Mouse (Mus musculus) forebrain, embryonic 12.5 days (tissue): ENCODE measurements around the gene Gm20518. TPM values are rescaled to one million over a fixed set of nuclear protein-coding genes. Genes with fewer than 3 reads are reported as not detected.

Experiments
- ATAC-seq: fragments of 200-750 bp; cut with Nextera tagmentation; 2 replicates; pipeline ENCODE4 v1.8.0; 2017; ENCODE audit warnings: moderate TSS enrichment; ENCODE audit not compliant: low FRiP score
- H3K27ac ChIP-seq: fragments of 300-500 bp; sonication (generic); 2 replicates; pipeline ENCODE4 v1.5.1; 2016; ENCODE audit warnings: mild to moderate bottlenecking
- H3K27me3 ChIP-seq: fragments of 300-500 bp; sonication (generic); 2 replicates; pipeline ENCODE4 v1.6.1; 2016; ENCODE audit warnings: mild to moderate bottlenecking
- H3K36me3 ChIP-seq: fragments of 300-500 bp; sonication (generic); replicated peaks from 2 replicates; pipeline ENCODE4 v1.6.1; 2016; ENCODE audit warnings: mild to moderate bottlenecking
- H3K4me1 ChIP-seq: fragments of 300-500 bp; sonication (generic); 2 replicates; pipeline ENCODE4 v1.6.1; 2016
- H3K4me2 ChIP-seq: fragments of 300-500 bp; sonication (generic); 2 replicates; pipeline ENCODE4 v1.6.1; 2016; ENCODE audit warnings: mild to moderate bottlenecking, moderate library complexity
- H3K4me3 ChIP-seq: fragments of 300-500 bp; sonication (generic); replicated peaks from 2 replicates; pipeline ENCODE4 v1.5.1; 2016; ENCODE audit warnings: mild to moderate bottlenecking
- H3K9ac ChIP-seq: fragments of 300-500 bp; sonication (generic); 2 replicates; pipeline ENCODE4 v1.6.1; 2016; ENCODE audit warnings: mild to moderate bottlenecking
- H3K9me3 ChIP-seq: fragments of 300-500 bp; sonication (generic); 2 replicates; pipeline ENCODE4 v1.6.1; 2016
- WGBS: fragments of 180-500 bp; shearing (Covaris S2); methylation state at CpG from one replicate; pipeline ENCODE4 v1.1.7; 2016; 5-methylcytosine and 5-hydroxymethylcytosine counted together
- polyA plus RNA-seq: library from polyadenylated mRNA; unstranded; fragments of >200 nt; fragmentation: Nextera tagmentation; extraction: Ambion mirVana; gene quantifications from 2 replicates; pipeline ENCODE4 v1.2.1, GENCODE M21; 2016

Gm20518 gene
- polyA plus RNA-seq, 1 experiment from 2014 or later, result 0.43 TPM

DNA sequence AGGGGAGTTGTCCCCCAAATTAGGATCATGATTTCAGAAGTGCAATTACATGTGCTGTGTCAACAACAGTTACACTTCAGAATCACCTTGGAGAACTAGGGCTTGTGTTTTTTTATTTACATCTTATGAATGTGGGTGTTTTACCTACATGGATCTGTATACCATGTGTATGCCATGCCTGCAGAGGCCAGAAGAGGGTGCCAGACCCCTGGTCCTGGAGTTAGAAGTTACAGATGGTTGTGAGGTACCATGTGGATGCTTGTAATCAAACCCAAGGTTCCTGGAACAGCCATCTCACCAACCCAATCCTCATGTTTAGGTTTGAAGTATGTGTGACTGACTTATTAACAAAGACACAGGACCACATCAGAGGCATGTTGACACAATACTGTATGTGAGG lies 32.9 kb downstream of the Gm20518 start:
- H3K27me3 ChIP-seq, result no peaks in the 10 kb centered on the region
- no peak overlapping the region for H3K9ac ChIP-seq
- no peak for ATAC-seq
- H3K4me1 ChIP-seq, result peaks cover 6% of the 10 kb centered on the region; the same call in 1 of the 2 replicates
- no peaks in the 10 kb centered on the region for H3K9me3 ChIP-seq
- peaks cover 83% of the 10 kb centered on the region for H3K36me3 ChIP-seq
- H3K27ac ChIP-seq, result no peak overlapping the region
- H3K4me2 ChIP-seq, result no peak overlapping the region
- H3K4me3 ChIP-seq, result no peak overlapping the region

GRCm38 (mm10) chr16:17857157-17857556 lies 34.3 kb downstream of the Gm20518 start:
- ATAC-seq, result no peak
- WGBS, result 96% methylated on average over 7 of the region's 7 CpGs
- Histone ChIP-seq H3K4me2 (no peak overlapping the region), H3K36me3 (peaks cover 86% of the 10 kb centered on the region), H3K4me1 (peaks cover 5% of the 10 kb centered on the region; the same call in 1 of the 2 replicates), H3K27ac (no peak overlapping the region), H3K9me3 (no peaks in the 10 kb centered on the region), H3K4me3 (no peak overlapping the region), H3K9ac (no peak overlapping the region), H3K27me3 (no peaks in the 10 kb centered on the region)

DNA sequence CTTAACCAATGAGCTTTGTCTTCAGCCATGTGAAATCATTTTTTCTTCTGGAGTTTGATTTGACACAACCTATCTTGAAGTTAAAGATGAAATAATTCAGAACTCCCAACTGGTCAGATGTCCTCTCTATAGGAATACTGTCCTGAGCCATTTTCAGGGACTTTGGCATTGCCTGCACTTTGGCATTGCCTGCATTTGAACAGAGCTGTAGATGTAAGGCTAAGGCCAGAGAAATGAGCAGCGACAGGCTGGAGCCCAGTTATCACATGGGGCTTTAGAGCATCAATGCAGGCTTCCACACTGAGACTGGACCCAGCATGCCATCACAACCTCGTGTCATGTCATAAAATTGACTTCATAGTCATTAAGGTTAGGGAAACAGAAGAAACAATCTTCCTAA lies 38.2 kb downstream of the Gm20518 start:
- Histone ChIP-seq H3K4me1 (0 out of 2 replicates have a peak, but pooled peaks cover 2% of the 10 kb centered on the region), H3K4me2 (no peak overlapping the region), H3K4me3 (no peak overlapping the region), H3K27ac (no peak overlapping the region), H3K36me3 (peaks cover 91% of the 10 kb centered on the region), H3K9ac (no peak overlapping the region), H3K27me3 (no peaks in the 10 kb centered on the region), H3K9me3 (no peaks in the 10 kb centered on the region)
- WGBS, result 91% methylated on average over 2 of the region's 2 CpGs
- no peak for ATAC-seq

DNA sequence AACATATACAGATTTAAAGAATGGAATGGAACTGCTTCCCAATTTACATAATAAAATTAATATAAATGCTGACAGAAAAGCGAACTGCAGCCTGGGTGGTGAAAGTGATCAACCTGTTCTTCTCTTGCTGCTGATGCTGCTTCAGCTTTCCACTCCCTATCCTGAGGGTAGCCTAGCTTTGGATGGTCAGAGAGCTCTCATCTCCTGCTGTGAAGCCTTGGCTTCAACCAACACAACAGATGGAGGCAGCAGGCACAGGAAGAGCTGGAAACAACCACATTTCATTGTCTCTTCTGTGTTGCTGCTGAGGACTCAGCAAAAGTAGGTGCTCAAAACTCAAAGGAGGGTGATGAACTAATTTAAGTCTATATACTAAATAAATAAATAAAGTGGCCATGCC lies 39.6 kb downstream of the Gm20518 start:
- Histone ChIP-seq H3K4me1 (0 out of 2 replicates have a peak, but pooled peaks cover 2% of the 10 kb centered on the region), H3K4me2 (no peak overlapping the region), H3K27me3 (no peaks in the 10 kb centered on the region), H3K4me3 (no peak overlapping the region), H3K36me3 (peaks cover 89% of the 10 kb centered on the region), H3K9ac (no peak overlapping the region), H3K9me3 (no peaks in the 10 kb centered on the region), H3K27ac (no peak overlapping the region)
- ATAC-seq, result no peak
- WGBS, result 97% methylated on average over 1 of the region's 1 CpGs

GRCm38 (mm10) chr16:17851331-17851730 lies 40.1 kb downstream of the Gm20518 start:
- no peak overlapping the region for H3K9ac ChIP-seq
- no peaks in the 10 kb centered on the region for H3K27me3 ChIP-seq
- no peak overlapping the region for H3K27ac ChIP-seq
- no peak for ATAC-seq
- H3K36me3 ChIP-seq, result peaks cover 89% of the 10 kb centered on the region
- no peak overlapping the region for H3K4me2 ChIP-seq
- H3K9me3 ChIP-seq, result no peaks in the 10 kb centered on the region
- WGBS, result 97% methylated on average over 5 of the region's 5 CpGs
- 0 out of 2 replicates have a peak, but pooled peaks cover 2% of the 10 kb centered on the region for H3K4me1 ChIP-seq
- no peak overlapping the region for H3K4me3 ChIP-seq

- H3K27me3 ChIP-seq, result no peaks in the 10 kb centered on the region
- H3K4me2 ChIP-seq, result no peak overlapping the region
- H3K4me3 ChIP-seq, result no peak overlapping the region
- H3K4me1 ChIP-seq, result 0 out of 2 replicates have a peak, but pooled peaks cover 2% of the 10 kb centered on the region
- no peaks in the 10 kb centered on the region for H3K9me3 ChIP-seq
- no peak overlapping the region for H3K27ac ChIP-seq
- H3K36me3 ChIP-seq, result peaks cover 91% of the 10 kb centered on the region
- 90% methylated on average over 6 of the region's 6 CpGs for WGBS
- H3K9ac ChIP-seq, result no peak overlapping the region
- ATAC-seq, result no peak
Measured at GRCm38 (mm10) chr16:17849486-17849885, 42.0 kb downstream of the Gm20518 start.

DNA sequence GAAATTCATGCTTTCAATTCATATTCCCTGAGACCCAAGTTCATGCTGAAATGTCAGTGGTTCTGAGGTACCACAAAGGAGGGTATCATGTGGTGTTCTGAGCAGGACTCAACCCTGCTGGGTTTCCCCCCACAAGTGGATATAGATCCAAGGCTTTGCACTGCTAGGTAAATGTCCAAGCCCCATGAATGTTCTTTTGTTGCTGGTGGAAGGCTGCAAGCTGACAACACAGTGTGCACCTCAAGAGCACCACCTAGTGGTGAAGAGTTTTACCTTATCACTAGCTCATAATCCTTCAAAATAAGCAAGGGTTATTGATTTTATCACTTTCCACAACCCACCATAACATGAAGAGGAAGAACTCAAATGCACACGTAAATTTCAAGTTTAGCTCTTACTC lies 42.5 kb downstream of the Gm20518 start:
- no peak for ATAC-seq
- Histone ChIP-seq H3K27ac (0 out of 2 replicates have a peak overlapping the region, but pooled peaks have one; percentile 20), H3K4me3 (no peak overlapping the region), H3K36me3 (peaks cover 91% of the 10 kb centered on the region), H3K9me3 (no peaks in the 10 kb centered on the region), H3K27me3 (no peaks in the 10 kb centered on the region), H3K4me2 (no peak overlapping the region), H3K9ac (no peak overlapping the region), H3K4me1 (0 out of 2 replicates have a peak, but pooled peaks cover 2% of the 10 kb centered on the region)
- WGBS, result 30% methylated on average over 1 of the region's 1 CpGs

- Histone ChIP-seq H3K4me2 (no peak overlapping the region), H3K4me3 (no peak overlapping the region), H3K4me1 (0 out of 2 replicates have a peak, but pooled peaks cover 2% of the 10 kb centered on the region), H3K9ac (no peak overlapping the region), H3K27ac (0 out of 2 replicates have a peak overlapping the region, but pooled peaks have one; percentile 20), H3K27me3 (no peaks in the 10 kb centered on the region), H3K9me3 (no peaks in the 10 kb centered on the region), H3K36me3 (peaks cover 92% of the 10 kb centered on the region)
- ATAC-seq, result no peak
- 95% methylated on average over 6 of the region's 6 CpGs for WGBS
Measured at GRCm38 (mm10) chr16:17848431-17848830, 43.0 kb downstream of the Gm20518 start.

DNA sequence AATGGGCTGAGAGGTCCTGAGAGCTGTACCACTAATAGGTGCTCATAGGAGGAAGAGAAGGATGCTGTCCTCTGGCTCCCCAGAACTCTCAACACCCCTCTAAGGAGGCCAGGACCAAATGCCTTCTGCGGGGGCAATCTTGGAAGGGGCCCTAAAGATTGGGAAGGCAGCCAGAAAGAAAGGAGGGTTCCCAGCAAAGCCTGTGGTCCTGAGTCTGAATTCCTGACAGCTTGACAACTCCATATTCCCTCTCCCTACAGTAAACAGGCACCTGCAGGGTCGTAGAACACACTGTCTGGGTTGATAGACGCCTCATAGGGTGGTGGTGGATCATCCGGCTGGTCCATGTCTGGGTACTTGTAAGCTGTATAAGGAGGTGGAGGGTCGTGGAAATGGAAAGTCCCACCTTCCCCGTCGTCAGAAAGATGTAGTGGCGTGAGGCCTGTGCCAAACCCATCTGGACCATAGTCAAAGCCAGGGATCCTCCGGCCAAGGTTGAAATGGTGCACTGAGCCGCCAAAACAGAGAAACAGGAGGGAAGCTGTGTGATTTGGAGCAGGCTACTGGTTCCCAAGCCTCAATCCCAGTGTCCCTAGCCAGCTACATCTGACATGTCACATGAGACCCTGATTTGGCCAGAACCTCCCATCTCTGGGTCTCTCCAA lies 47.6 kb downstream of the Gm20518 start:
- Histone ChIP-seq H3K4me3 (no peak overlapping the region), H3K27ac (no peak overlapping the region), H3K4me1 (0 out of 2 replicates have a peak, but pooled peaks cover under 1% of the 10 kb centered on the region), H3K36me3 (peaks cover 88% of the 10 kb centered on the region), H3K9me3 (no peaks in the 10 kb centered on the region), H3K27me3 (no peaks in the 10 kb centered on the region), H3K9ac (no peak overlapping the region), H3K4me2 (no peak overlapping the region)
- no peak for ATAC-seq
- WGBS, result 90% methylated on average over 10 of the region's 10 CpGs

DNA sequence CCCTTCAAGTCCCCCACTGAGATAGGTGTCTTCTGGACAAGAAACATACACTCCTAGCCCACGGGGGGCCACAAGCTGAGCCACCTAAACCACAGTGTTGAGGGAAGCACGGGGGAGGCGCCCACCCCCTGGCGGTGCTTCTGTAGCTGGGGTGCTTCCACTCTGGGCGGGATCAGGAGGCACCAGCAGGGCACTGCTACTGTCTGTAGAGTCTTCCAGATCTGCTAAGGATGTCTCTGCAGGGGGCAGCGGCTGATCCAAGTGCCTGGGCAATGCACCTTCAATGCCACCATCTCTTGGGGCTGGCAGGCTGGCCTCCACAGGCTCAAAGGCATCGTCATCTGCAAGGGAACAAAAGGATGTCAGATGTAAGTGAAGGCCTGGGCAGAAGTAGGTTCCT lies 49.0 kb downstream of the Gm20518 start:
- H3K27ac ChIP-seq, result no peak overlapping the region
- H3K4me2 ChIP-seq, result no peak overlapping the region
- ATAC-seq, result no peak
- no peaks in the 10 kb centered on the region for H3K9me3 ChIP-seq
- 97% methylated on average over 7 of the region's 7 CpGs for WGBS
- H3K4me3 ChIP-seq, result no peak overlapping the region
- peaks cover 6% of the 10 kb centered on the region for H3K27me3 ChIP-seq
- no peak overlapping the region for H3K9ac ChIP-seq
- H3K4me1 ChIP-seq, result no peaks in the 10 kb centered on the region
- peaks cover 76% of the 10 kb centered on the region for H3K36me3 ChIP-seq

DNA sequence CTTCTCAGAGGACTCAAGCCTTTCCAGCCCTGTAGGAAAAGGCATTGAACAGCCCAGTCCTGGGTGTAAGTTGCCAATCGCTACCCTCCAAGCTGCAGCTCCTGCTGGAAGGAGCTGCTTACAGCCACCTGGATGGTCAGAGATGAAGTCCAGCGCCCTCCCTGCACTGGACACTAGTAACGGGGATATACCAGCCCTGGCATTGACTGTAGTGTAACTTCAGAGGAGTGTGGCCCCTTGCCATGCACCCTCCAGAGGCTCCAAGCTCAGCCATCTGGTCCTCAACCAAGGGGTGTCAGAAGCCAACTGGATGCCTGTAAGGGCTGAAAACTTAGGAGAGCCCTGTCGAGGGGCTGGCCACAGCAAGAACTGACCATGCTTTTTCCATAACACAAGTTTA lies 51.5 kb downstream of the Gm20518 start:
- Histone ChIP-seq H3K4me2 (no peak overlapping the region), H3K27ac (no peak overlapping the region), H3K9ac (no peak overlapping the region), H3K36me3 (peaks cover 52% of the 10 kb centered on the region), H3K9me3 (no peaks in the 10 kb centered on the region), H3K4me3 (no peak overlapping the region), H3K27me3 (peaks cover 31% of the 10 kb centered on the region), H3K4me1 (no peaks in the 10 kb centered on the region)
- 83% methylated on average over 4 of the region's 4 CpGs for WGBS
- no peak for ATAC-seq

DNA sequence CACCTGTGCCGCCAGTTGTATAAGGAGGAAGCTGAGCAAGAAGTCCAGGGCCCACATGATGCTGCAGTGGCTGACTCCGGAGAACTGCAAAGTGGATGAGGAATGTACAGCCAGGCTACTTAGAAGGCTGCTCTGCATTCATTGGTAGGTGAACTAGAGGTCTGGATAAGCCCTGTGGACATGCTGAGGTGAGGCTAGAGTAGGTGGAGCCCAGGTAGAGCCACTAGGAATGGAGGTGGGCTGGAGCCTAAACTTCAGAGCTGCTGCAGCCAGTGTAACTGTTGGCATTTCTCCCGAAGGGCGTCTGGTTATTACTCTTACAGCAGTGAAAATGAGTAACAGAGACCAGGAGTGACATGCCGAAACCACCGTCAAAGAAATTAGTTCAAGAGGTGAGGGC lies 53.4 kb downstream of the Gm20518 start, which contains the start of gene Car15:
TSS of gene Car15 (minus strand) at position 314 of the 400 bp plus-strand sequence.
- ATAC-seq, result no peak
- Histone ChIP-seq H3K27ac (no peak within 1 kb of the TSS), H3K27me3 (peaks cover 50% of the 10 kb centered on the region), H3K4me1 (peaks cover 14% of the 10 kb centered on the region), H3K36me3 (peaks cover 32% of the 10 kb centered on the region), H3K4me2 (no peak within 1 kb of the TSS), H3K4me3 (no peak within 1 kb of the TSS), H3K9ac (no peak within 1 kb of the TSS), H3K9me3 (no peaks in the 10 kb centered on the region)
- WGBS, result 84% methylated on average over 6 of the region's 6 CpGs

DNA sequence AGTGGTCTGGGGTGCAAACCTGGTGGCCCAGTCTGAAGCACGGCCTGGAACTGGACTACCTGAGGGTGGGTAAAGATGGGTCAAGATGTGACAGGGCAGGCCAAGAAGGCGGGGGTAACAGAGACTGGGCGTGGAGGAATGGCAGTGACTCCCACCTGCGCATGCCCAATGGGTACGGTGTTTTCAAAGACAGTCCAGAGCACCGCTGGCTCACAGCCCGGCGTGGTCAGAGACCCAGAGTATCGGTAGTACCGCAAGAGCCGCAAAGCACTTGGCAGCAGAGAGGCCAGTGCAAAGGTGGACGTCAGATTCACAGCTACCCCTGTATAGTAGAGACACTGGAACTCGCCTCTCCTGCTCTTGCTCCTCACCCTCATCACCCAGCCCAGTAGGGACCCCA lies 56.0 kb downstream of the Gm20518 start:
- Histone ChIP-seq H3K36me3 (peaks cover 7% of the 10 kb centered on the region; the same call in 1 of the 2 replicates), H3K9me3 (no peaks in the 10 kb centered on the region), H3K4me3 (no peak overlapping the region), H3K27me3 (peaks cover 76% of the 10 kb centered on the region), H3K4me1 (peaks cover 17% of the 10 kb centered on the region), H3K9ac (no peak overlapping the region), H3K4me2 (no peak overlapping the region), H3K27ac (no peak overlapping the region)
- whole genome bisulfite sequencing, result 51% methylated on average over 13 of the region's 13 CpGs
- no peak for ATAC-seq
